Mouse (Mus musculus) embryonic facial prominence, embryonic 11.5 days (tissue): ENCODE results near the gene Wif1. TPM values are rescaled to one million over a fixed set of nuclear protein-coding genes. Genes with fewer than 3 reads are reported as not detected.

ENCODE experiments used
- ATAC-seq: fragments of 200-750 bp; cut with Nextera tagmentation; replicated peaks from 2 replicates; pipeline ENCODE4 v1.8.0; 2017; ENCODE audit warnings: low read depth; ENCODE audit not compliant: insufficient number of reproducible peaks, low FRiP score, low TSS enrichment
- DNase-seq: peaks from one replicate; pipeline ENCODE4 v3.0.0-alpha.2; 2015; ENCODE audit warnings: low spot score
- H3K27ac ChIP-seq: fragments of 300-500 bp; sonication (generic); replicated peaks from 2 replicates; pipeline ENCODE4 v1.5.1; 2014; ENCODE audit warnings: mild to moderate bottlenecking, low read depth, low read length, control low read depth
- H3K27me3 ChIP-seq: fragments of 300-500 bp; sonication (generic); 2 replicates; pipeline ENCODE4 v1.6.1; 2014; ENCODE audit warnings: mild to moderate bottlenecking, low read length, moderate library complexity, mixed read lengths; ENCODE audit not compliant: control insufficient read depth, insufficient read depth
- H3K36me3 ChIP-seq: fragments of 300-500 bp; sonication (generic); replicated peaks from 2 replicates; pipeline ENCODE4 v1.6.1; 2014; ENCODE audit warnings: low read depth, mild to moderate bottlenecking, low read length, moderate library complexity, mixed read lengths; ENCODE audit not compliant: control insufficient read depth, insufficient read depth
- H3K4me1 ChIP-seq: fragments of 300-500 bp; sonication (generic); 2 replicates; pipeline ENCODE4 v1.6.1; 2014; ENCODE audit warnings: low read length, mixed read lengths; ENCODE audit not compliant: control insufficient read depth, insufficient read depth
- H3K4me2 ChIP-seq: fragments of 300-500 bp; sonication (generic); 2 replicates; pipeline ENCODE4 v1.6.1; 2014; ENCODE audit warnings: low read depth, mild to moderate bottlenecking, control low read depth, low read length, moderate library complexity
- H3K4me3 ChIP-seq: fragments of 300-500 bp; sonication (generic); 2 replicates; pipeline ENCODE4 v1.5.1; 2014; ENCODE audit warnings: low read depth, low read length, control low read depth
- H3K9ac ChIP-seq: fragments of 300-500 bp; sonication (generic); replicated peaks from 2 replicates; pipeline ENCODE4 v1.6.1; 2014; ENCODE audit warnings: mild to moderate bottlenecking, control low read depth, low read length
- H3K9me3 ChIP-seq: fragments of 300-500 bp; sonication (generic); replicated peaks from 2 replicates; pipeline ENCODE4 v1.6.1; 2016; ENCODE audit warnings: mild to moderate bottlenecking, low read length, inconsistent platforms, mixed read lengths; ENCODE audit not compliant: control insufficient read depth
- WGBS: fragments of 180-500 bp; shearing (Covaris S2); extraction: QIAGEN DNeasy Blood & Tissue Kit; methylation state at CpG from one replicate; pipeline ENCODE4 v1.1.7; 2014; 5-methylcytosine and 5-hydroxymethylcytosine counted together
- polyA plus RNA-seq: library from polyadenylated mRNA; unstranded; fragments of >200 nt; fragmentation: Nextera tagmentation; extraction: Ambion mirVana; gene quantifications from 2 replicates; pipeline ENCODE4 v1.2.1, GENCODE M21; 2014

The Wif1 gene
- polyA plus RNA-seq, 1 experiment from 2014 or later = 14.4 TPM

DNA sequence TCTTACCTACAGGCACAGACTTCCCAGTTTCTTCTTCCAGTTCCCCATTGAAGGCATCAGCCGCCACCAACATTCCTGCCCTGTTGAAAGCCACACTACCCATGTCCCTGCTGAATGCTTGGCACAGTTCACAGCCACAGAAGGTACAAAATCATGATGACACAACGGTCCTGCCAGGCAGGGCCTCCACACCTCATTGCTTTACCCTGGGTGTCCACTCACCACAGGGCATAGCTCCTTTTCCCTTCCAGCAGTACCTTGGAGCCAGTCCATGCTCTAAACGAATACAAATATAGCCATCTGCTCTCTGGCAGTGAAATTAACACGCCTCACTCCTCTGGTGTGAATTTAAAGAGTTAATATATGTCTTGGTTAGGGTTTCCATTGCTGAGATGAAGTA is 49.1 kb downstream of the Wif1 start:
- ATAC-seq (no peak), DNase-seq (no peak)
- no peak overlapping the region for H3K4me2 ChIP-seq
- no peaks in the 10 kb centered on the region for H3K4me1 ChIP-seq
- 89% methylated on average over 4 of the region's 4 CpGs for WGBS
- H3K27ac ChIP-seq = no peak overlapping the region
- H3K36me3 ChIP-seq = no peaks in the 10 kb centered on the region
- H3K4me3 ChIP-seq = no peak overlapping the region
- no peak overlapping the region for H3K9ac ChIP-seq
- no peaks in the 10 kb centered on the region for H3K9me3 ChIP-seq
- no peaks in the 10 kb centered on the region for H3K27me3 ChIP-seq

DNA sequence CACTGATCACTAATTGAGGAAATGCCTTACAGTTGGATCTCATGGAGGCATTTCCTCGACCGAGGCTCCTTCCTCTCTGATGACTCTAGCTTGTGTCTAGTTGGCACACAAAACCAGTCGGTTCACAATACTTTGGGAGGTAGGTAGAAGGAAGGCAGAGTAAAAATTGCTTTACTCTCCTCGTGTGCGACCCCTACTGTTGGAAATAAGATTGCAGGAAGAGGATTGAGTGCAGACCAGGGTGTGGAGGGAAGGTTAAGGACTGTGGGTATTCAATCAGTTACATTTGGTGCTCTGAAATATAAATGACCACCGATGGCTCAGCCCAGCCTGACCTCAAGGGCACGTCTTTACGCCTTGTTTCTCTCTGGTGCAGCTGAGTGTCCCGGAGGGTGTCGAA is 49.8 kb downstream of the Wif1 start:
- ATAC-seq (no peak), DNase-seq (peak; percentile 42)
- Histone ChIP-seq H3K4me1 (no peaks in the 10 kb centered on the region), H3K27me3 (no peaks in the 10 kb centered on the region), H3K4me3 (no peak overlapping the region), H3K27ac (no peak overlapping the region), H3K36me3 (no peaks in the 10 kb centered on the region), H3K4me2 (no peak overlapping the region), H3K9ac (no peak overlapping the region), H3K9me3 (no peaks in the 10 kb centered on the region)
- 70% methylated on average over 10 of the region's 10 CpGs for WGBS

DNA sequence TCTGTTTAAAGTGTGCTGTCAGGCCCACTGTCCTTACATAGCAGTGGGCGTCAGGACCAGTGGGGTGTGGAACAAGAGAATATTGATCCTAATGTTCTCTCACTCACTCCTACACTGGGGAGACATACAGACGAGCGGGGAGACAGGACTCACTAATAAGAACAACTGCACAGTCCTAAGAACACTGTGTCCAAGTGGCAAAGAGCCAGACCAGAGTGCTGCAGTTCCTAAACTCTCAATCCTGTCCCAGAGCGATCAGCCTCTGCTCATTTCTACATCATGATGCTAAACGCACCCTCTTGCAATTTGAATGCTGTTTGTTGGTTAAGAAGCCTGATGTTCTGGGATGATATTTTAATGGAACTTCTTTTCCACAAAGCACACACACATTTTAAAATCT is 54.9 kb downstream of the Wif1 start:
- no peak overlapping the region for H3K27ac ChIP-seq
- no peak overlapping the region for H3K4me2 ChIP-seq
- H3K9ac ChIP-seq = no peak overlapping the region
- no peaks in the 10 kb centered on the region for H3K9me3 ChIP-seq
- H3K27me3 ChIP-seq = no peaks in the 10 kb centered on the region
- no peak for ATAC-seq
- H3K36me3 ChIP-seq = no peaks in the 10 kb centered on the region
- no peaks in the 10 kb centered on the region for H3K4me1 ChIP-seq
- no peak for DNase-seq
- no peak overlapping the region for H3K4me3 ChIP-seq
- WGBS = 79% methylated on average over 5 of the region's 5 CpGs

DNA sequence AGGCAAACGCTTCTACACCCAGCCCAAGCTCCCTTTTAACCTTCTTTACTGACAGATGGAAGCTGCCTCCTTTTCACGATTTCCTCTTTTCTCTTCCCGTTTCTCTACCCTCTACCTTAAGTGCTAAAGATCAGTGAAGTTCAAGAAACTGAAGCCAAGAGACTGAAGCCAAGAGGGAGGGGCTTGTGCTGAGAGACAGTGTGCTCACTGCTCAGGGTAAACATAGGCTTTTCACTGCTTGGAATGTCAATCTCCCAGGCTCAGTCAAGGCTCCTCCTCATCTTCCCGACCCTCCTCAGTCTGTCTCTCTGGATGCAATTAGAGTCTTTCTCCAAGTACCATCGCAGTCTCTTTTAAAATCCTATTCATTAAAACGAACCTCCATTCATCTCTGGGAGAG is 55.6 kb downstream of the Wif1 start:
- Histone ChIP-seq H3K27me3 (no peaks in the 10 kb centered on the region), H3K9me3 (no peaks in the 10 kb centered on the region), H3K36me3 (no peaks in the 10 kb centered on the region), H3K27ac (no peak overlapping the region), H3K4me2 (no peak overlapping the region), H3K4me1 (no peaks in the 10 kb centered on the region), H3K4me3 (no peak overlapping the region), H3K9ac (no peak overlapping the region)
- WGBS = 2% methylated on average over 6 of the region's 6 CpGs
- DNase-seq (peak; percentile 55), ATAC-seq (no peak; the same call in 1 of the 2 replicates)

DNA sequence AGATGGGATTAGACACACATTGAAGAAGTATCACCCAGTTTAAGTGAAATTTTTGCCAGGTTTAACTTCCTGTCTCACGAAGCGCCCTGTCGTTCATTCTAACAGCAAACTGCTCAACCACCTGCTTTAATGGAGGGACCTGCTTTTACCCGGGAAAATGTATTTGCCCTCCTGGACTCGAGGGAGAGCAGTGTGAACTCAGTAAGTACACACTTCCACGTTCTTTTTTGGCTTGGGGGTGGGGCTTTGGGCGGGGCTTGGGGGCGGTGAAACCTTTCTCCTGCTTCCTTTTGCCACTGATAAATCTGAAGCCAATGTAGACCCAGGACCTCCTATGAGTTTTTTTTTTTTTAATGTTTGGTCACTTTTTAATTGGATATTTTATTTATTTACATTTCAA is 56.2 kb downstream of the Wif1 start:
- no peak for DNase-seq
- Histone ChIP-seq H3K4me2 (no peak overlapping the region), H3K36me3 (no peaks in the 10 kb centered on the region), H3K9me3 (no peaks in the 10 kb centered on the region), H3K9ac (no peak overlapping the region), H3K4me3 (no peak overlapping the region), H3K4me1 (no peaks in the 10 kb centered on the region), H3K27me3 (no peaks in the 10 kb centered on the region), H3K27ac (no peak overlapping the region)
- WGBS = 20% methylated on average over 8 of the region's 8 CpGs
- ATAC-seq = no peak

DNA sequence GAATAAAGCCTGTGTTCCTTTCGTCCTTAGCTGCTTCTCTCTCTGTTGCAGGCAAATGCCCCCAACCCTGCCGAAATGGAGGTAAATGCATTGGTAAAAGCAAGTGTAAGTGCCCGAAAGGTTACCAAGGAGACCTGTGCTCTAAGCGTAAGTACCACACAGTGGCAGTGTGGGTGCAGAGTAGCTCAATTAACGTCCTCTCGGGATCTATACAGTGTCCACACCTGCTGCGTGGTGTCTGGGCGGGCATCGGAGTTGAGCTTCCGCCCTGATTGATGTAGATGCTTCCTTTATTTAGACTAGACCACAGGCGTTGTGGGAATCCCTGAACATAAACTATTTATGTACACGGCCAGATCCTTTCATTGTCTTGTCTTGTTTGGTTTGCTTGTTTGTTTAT is 62.2 kb downstream of the Wif1 start:
- ATAC-seq = no peak
- no peaks in the 10 kb centered on the region for H3K27me3 ChIP-seq
- H3K4me3 ChIP-seq = no peak overlapping the region
- no peaks in the 10 kb centered on the region for H3K36me3 ChIP-seq
- no peak overlapping the region for H3K4me2 ChIP-seq
- no peak for DNase-seq
- no peaks in the 10 kb centered on the region for H3K4me1 ChIP-seq
- WGBS = 65% methylated on average over 12 of the region's 12 CpGs
- H3K27ac ChIP-seq = no peak overlapping the region
- no peaks in the 10 kb centered on the region for H3K9me3 ChIP-seq
- H3K9ac ChIP-seq = no peak overlapping the region

DNA sequence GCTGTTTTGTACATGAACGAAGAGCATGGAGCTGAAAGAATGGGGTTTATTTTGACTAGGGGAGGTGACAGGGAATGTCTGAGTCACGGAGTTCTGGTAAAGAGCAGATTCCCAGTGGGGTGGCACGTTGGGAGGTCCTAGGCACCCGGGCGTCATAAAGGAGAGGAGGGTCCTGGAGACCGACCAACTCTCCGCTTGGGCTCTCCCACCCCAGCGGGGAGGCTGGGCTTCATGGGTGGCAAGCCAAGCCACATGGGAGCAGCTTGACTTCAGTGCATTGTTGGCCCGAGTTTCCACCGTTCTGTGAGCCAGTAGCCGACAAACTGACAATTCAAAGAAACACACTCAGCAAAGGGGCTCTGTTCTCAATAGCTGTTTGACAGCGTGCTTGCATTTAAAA is 64.5 kb downstream of the Wif1 start:
- no peak overlapping the region for H3K27ac ChIP-seq
- 62% methylated on average over 12 of the region's 12 CpGs for WGBS
- ATAC-seq (no peak), DNase-seq (no peak)
- H3K9ac ChIP-seq = no peak overlapping the region
- no peak overlapping the region for H3K4me3 ChIP-seq
- no peak overlapping the region for H3K4me2 ChIP-seq
- no peaks in the 10 kb centered on the region for H3K4me1 ChIP-seq
- no peaks in the 10 kb centered on the region for H3K36me3 ChIP-seq
- no peaks in the 10 kb centered on the region for H3K9me3 ChIP-seq
- H3K27me3 ChIP-seq = no peaks in the 10 kb centered on the region

DNA sequence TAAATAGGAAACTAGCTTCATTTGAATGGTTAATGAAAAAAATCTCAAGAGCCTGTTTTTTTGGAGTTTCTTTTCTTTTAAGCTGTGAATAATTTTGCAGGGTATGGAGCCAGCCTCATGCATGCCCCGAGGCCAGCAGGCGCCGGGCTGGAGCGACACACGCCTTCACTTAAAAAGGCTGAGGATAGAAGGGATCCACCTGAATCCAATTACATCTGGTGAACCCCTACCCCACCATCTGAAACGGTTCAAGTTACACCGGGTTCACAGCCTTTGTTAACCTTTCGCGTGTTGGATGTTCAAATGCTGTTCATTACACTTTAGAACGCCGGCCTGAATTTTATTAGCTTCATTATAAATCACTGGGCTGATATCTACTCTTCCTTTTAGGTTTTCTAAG is 65.9 kb downstream of the Wif1 start:
- DNase-seq = peak; percentile 93
- no peak overlapping the region for H3K27ac ChIP-seq
- no peak overlapping the region for H3K9ac ChIP-seq

DNA sequence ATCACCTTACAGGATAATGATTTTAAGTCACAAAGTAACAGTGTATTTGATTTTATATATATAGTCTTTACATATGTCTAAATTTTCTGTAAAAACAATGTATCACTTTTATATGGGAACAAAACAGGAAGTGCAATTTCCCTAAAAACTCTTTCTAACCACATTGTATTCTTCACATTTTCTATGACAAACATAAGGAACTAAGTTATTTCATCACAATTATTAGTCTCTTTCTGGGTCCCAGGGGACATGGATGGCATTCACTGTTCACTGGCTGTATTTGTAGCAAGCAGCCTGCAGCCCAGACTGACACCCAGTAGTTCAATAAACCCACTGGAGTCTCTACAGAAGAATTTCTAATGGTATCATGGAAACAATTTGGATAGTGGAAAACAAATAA is 82.4 kb downstream of the Wif1 start:
- no peaks in the 10 kb centered on the region for H3K4me1 ChIP-seq
- H3K9me3 ChIP-seq = no peaks in the 10 kb centered on the region
- no peak overlapping the region for H3K9ac ChIP-seq
- ATAC-seq (no peak), DNase-seq (no peak)
- H3K27me3 ChIP-seq = no peaks in the 10 kb centered on the region
- no peaks in the 10 kb centered on the region for H3K36me3 ChIP-seq
- no peak overlapping the region for H3K4me3 ChIP-seq
- no peak overlapping the region for H3K4me2 ChIP-seq
- no peak overlapping the region for H3K27ac ChIP-seq

More for the DNA sequence above, 65.9 kb downstream of the Wif1 start:
- Histone ChIP-seq H3K36me3 (no peaks in the 10 kb centered on the region), H3K4me1 (no peaks in the 10 kb centered on the region), H3K27me3 (no peaks in the 10 kb centered on the region), H3K4me3 (no peak overlapping the region), H3K9me3 (no peaks in the 10 kb centered on the region), H3K4me2 (no peak overlapping the region)
- WGBS = 19% methylated on average over 11 of the region's 11 CpGs
- ATAC-seq = peak; percentile 96
